Mouse (Mus musculus): ENCODE measurements at regions not wholly inside any gene's neighbourhood (a gene's known extent, or its start where the extent isn't known, plus 50 kb on each side); places are given as distances from the start of the nearest gene placed in this dataset.
A peak's percentile ranks its signal among the peaks of the same experiment; 100 is the strongest.

DNA sequence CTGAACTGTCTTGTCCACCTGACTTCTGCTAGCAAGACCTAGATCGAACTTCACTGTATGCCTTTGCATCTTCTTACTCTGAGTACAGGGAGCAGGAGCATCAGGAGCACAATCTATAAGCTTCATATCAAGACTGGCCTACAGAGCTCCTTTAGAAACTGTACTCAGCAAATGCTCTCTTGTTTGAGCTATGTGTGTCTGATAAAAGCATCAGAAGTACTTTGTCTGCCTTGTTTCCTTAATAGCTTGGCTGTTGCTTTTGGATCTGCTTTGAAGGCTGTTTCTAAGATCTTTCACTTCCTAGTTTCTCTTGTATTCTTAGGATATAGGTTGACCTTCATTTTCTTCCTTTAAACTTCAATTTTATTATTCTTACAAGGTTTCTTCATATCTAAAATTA, 175.3 kb upstream of the Cypt12 start:
- DNase-seq (ENCODE audit: extremely low spot score in 1 of 2, low spot score in 1 of 2), result no peak

DNA sequence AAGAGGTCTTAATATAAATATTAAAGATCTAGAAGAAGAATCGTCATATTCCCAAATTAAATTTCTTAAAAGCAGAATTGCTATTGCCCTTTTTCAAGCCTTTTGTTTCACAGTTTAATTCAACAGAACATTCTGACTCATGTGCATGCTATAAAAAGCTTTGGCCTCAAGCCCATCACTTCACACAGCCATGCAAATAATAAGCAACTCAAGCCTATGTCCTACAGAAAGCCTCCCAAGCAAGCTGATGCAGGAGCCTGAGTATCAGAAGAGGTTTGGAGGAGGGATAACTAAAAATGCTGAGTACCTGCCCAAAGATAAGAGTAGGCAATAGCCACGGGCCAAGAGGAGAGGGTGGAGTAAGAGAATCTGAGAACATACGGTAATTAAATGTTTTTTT, 169.1 kb upstream of the Cypt12 start:
- peak; percentile 73 to 83 for DNase-seq (ENCODE audit: extremely low spot score in 1 of 2, low spot score in 1 of 2)

DNA sequence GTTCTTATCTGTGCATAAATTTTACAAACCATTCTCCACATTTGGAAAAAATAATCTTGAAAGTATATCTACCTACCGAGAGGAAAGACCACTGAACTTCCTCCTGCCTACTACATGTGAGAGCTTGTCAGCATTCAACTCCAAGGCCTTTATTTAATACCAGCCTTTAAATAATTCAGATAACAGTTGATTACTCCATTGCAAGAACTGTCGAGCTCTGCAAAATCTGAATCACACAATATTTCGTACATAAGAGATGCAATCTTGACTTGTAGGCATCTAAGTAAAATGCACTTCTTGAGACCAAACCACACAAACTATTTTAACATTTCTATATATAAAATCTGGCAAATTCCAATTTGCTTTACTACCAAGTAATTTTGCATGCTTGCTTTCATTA, 164.1 kb upstream of the Cypt12 start:
- no peak for DNase-seq (ENCODE audit: extremely low spot score in 1 of 2, low spot score in 1 of 2)

DNA sequence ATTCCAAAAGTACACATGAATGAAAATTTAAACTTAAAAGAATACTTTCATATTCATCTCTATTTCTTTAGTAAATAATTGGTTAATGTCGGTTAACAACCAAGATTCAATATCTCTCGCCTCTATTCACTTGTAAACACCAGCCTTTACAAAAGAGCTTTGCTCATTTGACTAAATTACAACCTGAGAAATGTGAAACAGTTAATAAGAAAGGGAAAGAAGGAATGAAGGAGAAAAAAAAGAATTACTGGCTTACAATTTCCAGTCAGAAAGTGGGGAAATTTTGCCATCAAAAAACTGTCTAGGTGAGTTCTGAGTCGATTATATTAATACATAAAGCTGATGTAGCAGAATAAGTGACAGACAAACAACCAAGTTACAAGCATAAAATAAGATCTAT, 163.6 kb upstream of the Cypt12 start:
- DNase-seq (ENCODE audit: extremely low spot score in 1 of 2, low spot score in 1 of 2), result no peak

- DNase-seq (ENCODE audit: extremely low spot score in 1 of 2, low spot score in 1 of 2), result no peak
These were observed 162.8 kb upstream of the Cypt12 start for GRCm38 (mm10) chr3:17785106-17786022.

DNA sequence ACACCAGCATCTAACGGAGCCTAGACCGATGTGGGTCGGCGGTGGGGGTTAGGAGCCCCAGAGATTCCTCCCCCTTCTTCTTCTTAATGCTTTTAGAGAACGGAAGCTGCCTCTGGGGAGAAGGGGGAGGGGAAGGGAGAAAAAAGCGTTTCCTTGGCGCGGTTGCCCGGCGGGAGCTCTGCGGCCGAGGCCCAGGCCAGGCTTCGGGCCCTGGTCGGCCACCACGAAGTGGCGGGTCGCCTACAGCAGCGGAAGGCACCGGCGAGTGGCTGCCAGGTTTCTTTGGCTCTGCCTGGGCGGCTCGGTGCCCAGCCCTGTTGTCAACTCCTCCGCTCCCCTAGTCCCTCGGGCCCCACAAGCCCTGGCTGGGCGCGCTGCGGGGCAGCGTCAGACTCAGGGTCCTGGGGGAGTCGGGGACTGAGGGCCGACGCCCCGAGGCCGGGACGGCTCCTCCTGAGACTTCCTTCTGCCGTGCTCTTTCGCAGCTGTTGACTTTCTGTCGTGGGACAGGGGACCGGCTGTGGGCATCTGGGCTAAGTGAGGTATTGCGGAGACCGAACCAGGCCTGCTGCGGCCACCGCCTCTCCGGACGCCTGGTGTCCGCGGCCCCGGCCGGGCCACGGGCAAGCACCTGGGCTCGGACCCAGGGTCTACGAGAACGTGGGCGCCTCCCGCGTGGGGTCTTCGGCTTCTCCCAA, 162.0 kb upstream of the Cypt12 start:
- peak in 1 of 2 experiments; percentile 60 for DNase-seq (ENCODE audit: extremely low spot score in 1 of 2, low spot score in 1 of 2)

GRCm38 (mm10) chr3:17786721-17787442, 161.3 kb upstream of the Cypt12 start:
- peak in 1 of 2 experiments; percentile 55 for DNase-seq (ENCODE audit: extremely low spot score in 1 of 2, low spot score in 1 of 2)

DNA sequence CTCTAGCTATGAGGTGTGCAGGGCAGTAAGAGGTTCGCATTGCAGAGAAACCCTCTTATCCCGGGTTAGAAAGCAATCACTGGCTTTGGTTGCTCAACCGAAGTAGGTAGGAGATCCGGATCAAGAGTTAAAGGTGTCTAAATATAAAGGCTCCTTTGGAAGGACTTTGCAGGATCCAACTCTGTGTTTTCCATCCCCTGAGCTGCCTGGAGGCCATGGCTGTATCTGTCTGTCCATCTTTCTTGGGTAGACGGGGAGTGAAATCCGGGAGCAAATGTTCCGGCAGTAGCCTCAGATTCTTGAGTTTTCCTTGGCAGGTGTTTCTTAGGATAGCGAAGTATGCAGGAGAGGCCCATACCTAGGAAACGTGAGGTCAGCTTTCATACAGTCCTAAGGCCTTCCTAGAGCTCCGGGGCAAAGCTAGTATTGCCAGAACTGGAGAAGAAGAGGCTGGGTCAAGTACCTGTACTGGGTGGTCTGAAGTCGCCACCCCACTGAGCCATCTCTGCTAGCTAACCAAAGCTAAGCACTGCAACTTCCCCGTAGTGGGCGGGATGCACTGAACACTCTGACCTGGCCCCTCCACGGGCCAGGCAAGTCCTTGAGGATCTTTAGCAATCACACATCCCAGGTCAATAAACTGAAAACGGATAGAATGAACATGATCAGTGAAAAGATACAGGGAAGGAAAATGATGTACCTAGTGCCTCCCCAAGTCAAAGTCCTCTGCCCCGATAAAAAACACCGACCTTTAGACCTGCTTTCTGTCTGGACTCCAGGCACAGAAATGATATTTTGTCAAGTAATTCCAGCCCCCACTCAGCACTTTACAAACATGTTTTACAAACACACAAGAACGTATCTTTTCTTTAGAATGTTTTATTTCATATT, 160.5 kb upstream of the Cypt12 start:
- no peak for DNase-seq (ENCODE audit: extremely low spot score in 1 of 2, low spot score in 1 of 2)

GRCm38 (mm10) chr3:17788334-17788720, 159.9 kb upstream of the Cypt12 start:
- DNase-seq (ENCODE audit: extremely low spot score in 1 of 2, low spot score in 1 of 2), result no peak

DNA sequence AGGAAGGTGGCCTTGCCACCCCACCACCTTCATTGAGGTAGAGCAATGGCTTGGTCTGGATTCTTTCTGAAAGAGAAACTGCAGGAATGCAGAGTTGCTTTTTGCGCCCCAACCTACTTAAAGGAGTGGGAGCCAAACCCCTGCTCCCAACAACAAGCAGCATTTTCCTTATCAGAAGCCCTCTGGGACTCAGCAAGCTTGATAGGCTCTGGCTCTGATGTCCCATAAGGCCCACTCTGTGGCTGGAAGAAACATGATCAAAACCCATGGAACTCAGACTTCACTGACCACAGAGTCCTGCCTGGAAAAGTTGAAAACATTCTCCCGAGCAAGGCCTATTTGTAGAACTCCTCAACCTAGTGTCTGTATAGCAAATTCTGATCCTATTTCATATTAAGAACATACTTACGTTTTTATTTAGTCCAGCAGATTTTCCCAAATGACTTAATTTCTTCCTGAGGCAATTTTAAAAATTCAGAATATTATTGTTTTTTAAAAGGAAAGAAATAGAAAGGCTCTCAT, 159.4 kb upstream of the Cypt12 start:
- DNase-seq (ENCODE audit: extremely low spot score in 1 of 2, low spot score in 1 of 2), result no peak

GRCm38 (mm10) chr3:17789454-17790196, 158.6 kb upstream of the Cypt12 start:
- DNase-seq (ENCODE audit: extremely low spot score in 1 of 2, low spot score in 1 of 2), result peak; percentile 37 to 80

- DNase-seq (ENCODE audit: extremely low spot score in 1 of 2, low spot score in 1 of 2), result no peak
These were observed 157.9 kb upstream of the Cypt12 start for GRCm38 (mm10) chr3:17790331-17790730.

- no peak for DNase-seq (ENCODE audit: extremely low spot score in 1 of 2, low spot score in 1 of 2)
These were observed 157.4 kb upstream of the Cypt12 start for GRCm38 (mm10) chr3:17790816-17791215.

- peak in 1 of 2 experiments; percentile 53 for DNase-seq (ENCODE audit: extremely low spot score in 1 of 2, low spot score in 1 of 2)
These were observed 156.6 kb upstream of the Cypt12 start for GRCm38 (mm10) chr3:17791381-17792320.

- no peak for DNase-seq (ENCODE audit: extremely low spot score in 1 of 2, low spot score in 1 of 2)
These were observed 155.6 kb upstream of the Cypt12 start for GRCm38 (mm10) chr3:17792537-17793039.

- DNase-seq (ENCODE audit: extremely low spot score in 1 of 2, low spot score in 1 of 2), result peak; percentile 71 to 83
These were observed 154.5 kb upstream of the Cypt12 start for GRCm38 (mm10) chr3:17793646-17794250.

DNA sequence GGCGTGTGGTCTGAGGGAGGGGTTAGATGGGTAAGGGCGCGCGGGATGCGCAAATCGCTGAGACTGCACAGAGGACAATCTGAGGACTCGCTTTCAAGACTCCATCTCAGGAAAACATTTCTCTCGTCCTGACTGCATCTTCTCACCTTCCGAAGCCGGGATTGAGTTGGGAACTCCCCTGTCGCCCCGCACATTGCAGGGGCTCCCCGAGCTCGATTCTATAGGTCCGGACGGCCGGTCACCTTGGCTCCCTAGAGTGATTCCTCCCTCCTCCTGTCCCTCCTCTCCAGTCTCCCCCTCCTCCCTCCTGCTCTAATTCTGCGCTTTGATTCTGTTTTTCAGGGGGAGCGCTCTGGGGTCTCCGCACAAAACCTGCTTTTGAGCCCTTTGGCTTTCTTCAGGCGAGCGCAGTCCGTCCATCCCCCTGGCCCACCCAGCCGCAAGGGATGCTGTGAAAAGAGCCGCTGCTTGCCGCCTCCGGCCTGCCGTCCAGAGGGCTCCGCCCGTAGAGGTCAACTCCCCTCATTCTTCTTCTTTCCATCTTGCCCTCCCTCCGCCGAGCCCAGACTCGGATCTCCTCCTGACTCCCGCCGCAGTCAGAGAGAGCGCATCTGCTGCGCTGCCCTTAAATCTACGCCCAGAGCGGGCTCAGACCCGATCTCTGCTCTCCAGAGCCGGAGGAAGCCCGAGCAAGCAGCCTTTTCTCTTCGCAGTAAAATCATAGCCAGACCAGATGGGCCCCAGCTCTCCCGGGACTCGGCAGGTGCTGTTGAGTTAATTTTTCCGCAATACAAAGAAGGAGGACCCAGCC, 153.8 kb upstream of the Cypt12 start:
- peak; percentile 56 to 78 for DNase-seq (ENCODE audit: extremely low spot score in 1 of 2, low spot score in 1 of 2)
